Mouse (Mus musculus): ENCODE results near the gene Fosl1. TPM values are rescaled to one million over a fixed set of nuclear protein-coding genes. Genes with fewer than 3 reads are reported as not detected.

The Fosl1 gene
- polyA plus RNA-seq, 1 experiment from 2014 or later: not detected

- Histone ChIP-seq H3K4me2 (replicated peaks) (no peak overlapping the region), H3K9me3 (no peaks in the 10 kb centered on the region), H3K27ac (replicated peaks) (no peak overlapping the region), H3K27me3 (no peaks in the 10 kb centered on the region), H3K9ac (replicated peaks) (no peak overlapping the region), H3K36me3 (peaks cover 5% of the 10 kb centered on the region; the same call in 1 of the 2 replicates), H3K4me1 (no peaks in the 10 kb centered on the region), H3K4me3 (no peak overlapping the region)
- 67% methylated on average over 2 of the region's 2 CpGs for WGBS
- ATAC-seq (ENCODE audit: low FRiP score, low read depth): no peak
These were observed 32.8 kb upstream of the Fosl1 start for GRCm38 (mm10) chr19:5414534-5414957.

GRCm38 (mm10) chr19:5418750-5419466 lies 28.4 kb upstream of the Fosl1 start:
- Histone ChIP-seq H3K4me1 (peaks cover 11% of the 10 kb centered on the region), H3K4me3 (no peak overlapping the region), H3K9me3 (no peaks in the 10 kb centered on the region), H3K27ac (replicated peaks) (no peak overlapping the region), H3K9ac (replicated peaks) (no peak overlapping the region), H3K4me2 (replicated peaks) (no peak overlapping the region), H3K27me3 (no peaks in the 10 kb centered on the region), H3K36me3 (peaks cover 40% of the 10 kb centered on the region)
- 94% methylated on average over 8 of the region's 8 CpGs for WGBS
- ATAC-seq (ENCODE audit: low FRiP score, low read depth): no peak

GRCm38 (mm10) chr19:5419630-5420029 lies 27.7 kb upstream of the Fosl1 start:
- Histone ChIP-seq H3K27ac (replicated peaks) (no peak overlapping the region), H3K36me3 (peaks cover 40% of the 10 kb centered on the region), H3K4me2 (replicated peaks) (no peak overlapping the region), H3K4me3 (no peak overlapping the region), H3K27me3 (no peaks in the 10 kb centered on the region), H3K4me1 (peaks cover 14% of the 10 kb centered on the region), H3K9me3 (no peaks in the 10 kb centered on the region), H3K9ac (replicated peaks) (no peak overlapping the region)
- ATAC-seq (ENCODE audit: low FRiP score, low read depth): no peak
- 93% methylated on average over 9 of the region's 9 CpGs for WGBS

GRCm38 (mm10) chr19:5420579-5420978 lies 26.8 kb upstream of the Fosl1 start:
- H3K4me1 ChIP-seq: peaks cover 16% of the 10 kb centered on the region
- peaks cover 40% of the 10 kb centered on the region for H3K36me3 ChIP-seq
- no peak for ATAC-seq (ENCODE audit: low FRiP score, low read depth)
- H3K27ac ChIP-seq (replicated peaks): no peak overlapping the region
- no peak overlapping the region; the same call in 1 of the 2 replicates for H3K9ac ChIP-seq (replicated peaks)
- H3K27me3 ChIP-seq: no peaks in the 10 kb centered on the region
- 94% methylated on average over 6 of the region's 6 CpGs for WGBS
- H3K4me2 ChIP-seq (replicated peaks): no peak overlapping the region
- no peak overlapping the region for H3K4me3 ChIP-seq
- no peaks in the 10 kb centered on the region for H3K9me3 ChIP-seq

- 96% methylated on average over 5 of the region's 5 CpGs for WGBS
These were observed 25.6 kb upstream of the Fosl1 start for GRCm38 (mm10) chr19:5421784-5422183.

GRCm38 (mm10) chr19:5422267-5422666 lies 25.1 kb upstream of the Fosl1 start:
- Histone ChIP-seq H3K27me3 (no peaks in the 10 kb centered on the region), H3K9me3 (no peaks in the 10 kb centered on the region), H3K4me2 (replicated peaks) (no peak overlapping the region), H3K36me3 (peaks cover 54% of the 10 kb centered on the region), H3K9ac (replicated peaks) (0 out of 2 replicates have a peak overlapping the region, but pooled peaks have one; percentile 86), H3K4me3 (no peak overlapping the region), H3K27ac (replicated peaks) (no peak overlapping the region), H3K4me1 (peaks cover 31% of the 10 kb centered on the region)
- no peak for ATAC-seq (ENCODE audit: low FRiP score, low read depth)
- WGBS: 87% methylated on average over 10 of the region's 10 CpGs

More at GRCm38 (mm10) chr19:5421784-5422183, 25.6 kb upstream of the Fosl1 start:
- Histone ChIP-seq H3K4me3 (no peak overlapping the region), H3K9ac (replicated peaks) (0 out of 2 replicates have a peak overlapping the region, but pooled peaks have one; percentile 86), H3K27ac (replicated peaks) (no peak overlapping the region), H3K4me2 (replicated peaks) (no peak overlapping the region), H3K9me3 (no peaks in the 10 kb centered on the region), H3K36me3 (peaks cover 49% of the 10 kb centered on the region), H3K27me3 (no peaks in the 10 kb centered on the region), H3K4me1 (peaks cover 28% of the 10 kb centered on the region)
- ATAC-seq (ENCODE audit: low FRiP score, low read depth): no peak

GRCm38 (mm10) chr19:5422895-5423443 lies 24.4 kb upstream of the Fosl1 start:
- ATAC-seq (ENCODE audit: low FRiP score, low read depth): no peak
- Histone ChIP-seq H3K4me3 (peak overlapping the region; percentile 80; the same call in 1 of the 2 replicates), H3K4me1 (peaks cover 32% of the 10 kb centered on the region), H3K27me3 (no peaks in the 10 kb centered on the region), H3K9me3 (no peaks in the 10 kb centered on the region), H3K4me2 (replicated peaks) (peak overlapping the region; percentile 95), H3K27ac (replicated peaks) (no peak overlapping the region), H3K9ac (replicated peaks) (peak overlapping the region; percentile 86; the same call in 1 of the 2 replicates), H3K36me3 (peaks cover 55% of the 10 kb centered on the region)
- WGBS: 65% methylated on average over 9 of the region's 9 CpGs

- H3K4me1 ChIP-seq: peaks cover 32% of the 10 kb centered on the region
- H3K4me3 ChIP-seq: peak overlapping the region; percentile 80
- ATAC-seq (ENCODE audit: low FRiP score, low read depth): no peak
- peak overlapping the region; percentile 95 for H3K4me2 ChIP-seq (replicated peaks)
- H3K9me3 ChIP-seq: no peaks in the 10 kb centered on the region
- 65% methylated on average over 12 of the region's 12 CpGs for WGBS
- H3K27ac ChIP-seq (replicated peaks): no peak overlapping the region
- H3K27me3 ChIP-seq: no peaks in the 10 kb centered on the region
- peaks cover 55% of the 10 kb centered on the region for H3K36me3 ChIP-seq
- H3K9ac ChIP-seq (replicated peaks): peak overlapping the region; percentile 86
These were observed 23.8 kb upstream of the Fosl1 start for GRCm38 (mm10) chr19:5423561-5423960.

- Histone ChIP-seq H3K9me3 (no peaks in the 10 kb centered on the region), H3K36me3 (peaks cover 53% of the 10 kb centered on the region), H3K27me3 (no peaks in the 10 kb centered on the region), H3K9ac (replicated peaks) (peak overlapping the region; percentile 86), H3K4me3 (peak overlapping the region; percentile 80), H3K27ac (replicated peaks) (peak overlapping the region; percentile 90), H3K4me2 (replicated peaks) (peak overlapping the region; percentile 95), H3K4me1 (peaks cover 32% of the 10 kb centered on the region)
- peak; percentile 14 for ATAC-seq (ENCODE audit: low FRiP score, low read depth)
- under 1% methylated on average over 39 of the region's 48 CpGs for WGBS
These were observed 23.1 kb upstream of the Fosl1 start for GRCm38 (mm10) chr19:5424092-5424781.

GRCm38 (mm10) chr19:5424782-5425741 lies 22.3 kb upstream of the Fosl1 start, which contains the start of the genes Drap1 and AI837181:
TSS of gene Drap1 (minus strand) at chr19:5424979.
TSS of gene AI837181 (plus strand) at chr19:5425144.
- no peaks in the 10 kb centered on the region for H3K9me3 ChIP-seq
- no peaks in the 10 kb centered on the region for H3K27me3 ChIP-seq
- H3K36me3 ChIP-seq: peaks cover 44% of the 10 kb centered on the region
- H3K4me3 ChIP-seq: peak within 1 kb of the TSS; percentile 80
- H3K9ac ChIP-seq (replicated peaks): peak within 1 kb of the TSS; percentile 95
- 1% methylated on average over 55 of the region's 87 CpGs for WGBS
- peak; percentile 92 for ATAC-seq (ENCODE audit: low FRiP score, low read depth)
- H3K4me2 ChIP-seq (replicated peaks): peak within 1 kb of the TSS; percentile 95
- H3K4me1 ChIP-seq: peaks cover 32% of the 10 kb centered on the region
- peak within 1 kb of the TSS; percentile 90 for H3K27ac ChIP-seq (replicated peaks)

- Histone ChIP-seq H3K9me3 (no peaks in the 10 kb centered on the region), H3K27me3 (no peaks in the 10 kb centered on the region), H3K4me1 (peaks cover 32% of the 10 kb centered on the region), H3K9ac (replicated peaks) (peak overlapping the region; percentile 95), H3K4me2 (replicated peaks) (peak overlapping the region; percentile 79), H3K4me3 (peak overlapping the region; percentile 80), H3K27ac (replicated peaks) (peak overlapping the region; percentile 80; the same call in 1 of the 2 replicates), H3K36me3 (peaks cover 35% of the 10 kb centered on the region)
- WGBS: 90% methylated on average over 18 of the region's 18 CpGs
- ATAC-seq (ENCODE audit: low FRiP score, low read depth): no peak
These were observed 21.3 kb upstream of the Fosl1 start for GRCm38 (mm10) chr19:5425906-5426565.
